Mouse (Mus musculus) lung, adult 2 months (tissue): ENCODE results near the gene Gramd4.

Source experiments
- CTCF ChIP-seq: fragments of 200-500 bp; IDR thresholded peaks from 2 replicates; pipeline ENCODE4 v1.5.1; 2011; ENCODE audit warnings: mild to moderate bottlenecking, low read length, control low read depth; ENCODE audit not compliant: insufficient read depth
- POLR2A ChIP-seq: fragments of 200-500 bp; IDR thresholded peaks from 2 replicates; pipeline ENCODE4 v1.6.1; 2011; ENCODE audit warnings: low read depth, mild to moderate bottlenecking, control low read depth, low read length, borderline replicate concordance; ENCODE audit errors: extremely low read depth

GRCm38 (mm10) chr15:86109245-86109644, 51.8 kb downstream of the Gramd4 start:
- TF ChIP-seq CTCF (no peak), POLR2A (no peak)
